Mouse (Mus musculus) urinary bladder, adult 2 months (tissue): Measurements from ENCODE around the gene Rpa2. TPM values are rescaled to one million over a fixed set of nuclear protein-coding genes. Genes with fewer than 3 reads are reported as not detected.
"Not testable (repeated sequence)": the region's sequence is repeated elsewhere in the genome, so short reads cannot be mapped to it uniquely, and the experiment has no call there.

ENCODE experiments used
- DNase-seq: peaks from one replicate; pipeline ENCODE4 v3.0.0; 2022; ENCODE audit warnings: low spot score
- polyA plus RNA-seq: library from polyadenylated mRNA; depleted of rRNA; stranded (reverse); fragments of >200 nt; gene quantifications from 2 replicates; pipeline ENCODE4 v1.2.3, GENCODE M21; 2012; rRNA removed

The Rpa2 gene
- 13.3 and 16.8 TPM in 2 replicates for polyA plus RNA-seq

- DNase-seq: peak; percentile 89
These were observed at the start of gene Rpa2 for GRCm38 (mm10) chr4:132767914-132768876. Rpa2 (plus strand) TSS chr4:132768332.

- no peak for DNase-seq
These were observed 39.9 kb upstream of the Rpa2 start for GRCm38 (mm10) chr4:132728233-132728632.

- DNase-seq: no peak
These were observed 36.5 kb upstream of the Rpa2 start for GRCm38 (mm10) chr4:132731616-132732015.

GRCm38 (mm10) chr4:132732148-132732684 is 35.9 kb upstream of the Rpa2 start, which contains the start of gene Xkr8:
Xkr8 (minus strand) TSS chr4:132732546.
- DNase-seq: peak; percentile 76

- DNase-seq: no peak
These were observed 34.9 kb upstream of the Rpa2 start for GRCm38 (mm10) chr4:132733071-132733770.

- no peak for DNase-seq
These were observed 33.4 kb upstream of the Rpa2 start for GRCm38 (mm10) chr4:132734766-132735165.

GRCm38 (mm10) chr4:132735389-132735788 is 32.7 kb upstream of the Rpa2 start:
- no peak for DNase-seq

GRCm38 (mm10) chr4:132735894-132736293 is 32.2 kb upstream of the Rpa2 start:
- DNase-seq: no peak

GRCm38 (mm10) chr4:132737154-132737553 is 31.0 kb upstream of the Rpa2 start:
- not testable (repeated sequence) for DNase-seq

- no peak for DNase-seq
These were observed 26.6 kb upstream of the Rpa2 start for GRCm38 (mm10) chr4:132741491-132741890.

GRCm38 (mm10) chr4:132743992-132744911 is 23.9 kb upstream of the Rpa2 start:
- no peak for DNase-seq

GRCm38 (mm10) chr4:132746911-132747517 is 21.1 kb upstream of the Rpa2 start:
- DNase-seq: no peak

- DNase-seq: no peak
These were observed 20.4 kb upstream of the Rpa2 start for GRCm38 (mm10) chr4:132747664-132748259.

GRCm38 (mm10) chr4:132748778-132749177 is 19.4 kb upstream of the Rpa2 start:
- DNase-seq: no peak

GRCm38 (mm10) chr4:132749258-132749982 is 18.7 kb upstream of the Rpa2 start:
- no peak for DNase-seq

GRCm38 (mm10) chr4:132752992-132753391 is 15.1 kb upstream of the Rpa2 start:
- no peak for DNase-seq

GRCm38 (mm10) chr4:132756974-132757373 is 11.2 kb upstream of the Rpa2 start, which contains the start of gene Smpdl3b:
Smpdl3b (minus strand) TSS chr4:132757252.
- peak; percentile 48 for DNase-seq

GRCm38 (mm10) chr4:132757633-132758351 is 10.3 kb upstream of the Rpa2 start:
- no peak for DNase-seq

- DNase-seq: no peak
These were observed 7.8 kb upstream of the Rpa2 start for GRCm38 (mm10) chr4:132760296-132760695.
